ENCODE assay signal across 15 mouse cellular contexts in the genomic region with DNA sequence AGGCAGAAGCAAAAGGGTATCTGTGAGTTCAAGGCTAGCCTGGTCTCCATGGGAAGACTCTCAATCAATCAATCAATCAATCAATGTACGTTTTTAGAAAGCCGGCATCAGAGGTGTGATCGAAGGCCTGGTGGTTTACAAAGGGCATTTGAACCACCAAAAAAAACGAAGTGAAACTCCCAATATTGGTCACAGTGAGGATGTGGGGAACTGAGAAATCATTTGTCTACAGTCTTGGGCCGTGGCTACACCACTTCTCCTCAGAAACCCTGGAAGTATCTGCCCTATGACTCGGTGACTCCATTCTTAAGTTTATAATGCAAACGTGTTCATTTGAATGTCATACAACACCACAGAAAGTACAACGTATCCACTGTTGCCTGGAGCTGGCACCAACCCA.
"Had no signal": no experiment of that assay in that cellular context is flagged by ENCODE, and none has a peak within 500 bp of the region (broad histone marks: within the 10 kb centered on the region; RNA-seq: fewer than 3 reads in every experiment).

No protein-coding gene starts in this region.

- H3K36me3 ChIP-seq: midbrain, embryonic 10.5 days; midbrain, embryonic 12.5 days; neural tube, embryonic 12.5 days had no signal

- H3K9ac ChIP-seq: liver, embryonic 14.5 days; lung, embryonic 14.5 days; midbrain, embryonic 12.5 days; neural tube, embryonic 12.5 days had no signal

- H3K9me3 ChIP-seq: midbrain, embryonic 10.5 days; midbrain, embryonic 12.5 days; neural tube, embryonic 12.5 days had no signal

- DNase-seq: lung, adult 18-20 months; lung, embryonic 14.5 days; lung, postnatal 10 days; lung, postnatal 4 days; midbrain, embryonic 14.5 days; right cerebral cortex, postnatal 14 days; spleen, adult 18-20 months; thymus, adult 18-20 months; thymus, postnatal 14 days; thymus, postnatal 36 days had no signal

- H3K27ac ChIP-seq: liver, embryonic 14.5 days; midbrain, embryonic 10.5 days; midbrain, embryonic 12.5 days; neural tube, embryonic 12.5 days had no signal

- ATAC-seq: midbrain, embryonic 16.5 days had no signal

- H3K4me1 ChIP-seq: midbrain, embryonic 12.5 days; neural tube, embryonic 12.5 days had no signal

- H3K4me3 ChIP-seq: midbrain, embryonic 10.5 days; midbrain, embryonic 12.5 days; neural tube, embryonic 12.5 days had no signal

- H3K4me2 ChIP-seq: lung, embryonic 14.5 days; midbrain, embryonic 12.5 days; neural tube, embryonic 12.5 days had no signal

- H3K27me3 ChIP-seq: midbrain, embryonic 12.5 days; neural tube, embryonic 12.5 days had no signal
